Mouse (Mus musculus): ENCODE results near the gene Tcap. TPM values are rescaled to one million over a fixed set of nuclear protein-coding genes. Genes with fewer than 3 reads are reported as not detected.
A peak's percentile ranks its signal among the peaks of the same experiment; 100 is the strongest.

The Tcap gene
- polyA plus RNA-seq, 1 experiment from 2014 or later = 2.7 TPM

- Histone ChIP-seq H3K27ac (no peak overlapping the region), H3K4me1 (peaks cover 26% of the 10 kb centered on the region), H3K27me3 (replicated peaks) (peaks cover 85% of the 10 kb centered on the region), H3K36me3 (no peaks in the 10 kb centered on the region), H3K4me2 (replicated peaks) (peak overlapping the region; percentile 41), H3K9ac (no peak overlapping the region), H3K4me3 (no peak overlapping the region), H3K9me3 (no peaks in the 10 kb centered on the region)
- under 1% methylated on average over 14 of the region's 14 CpGs for WGBS
- no peak for ATAC-seq (ENCODE audit: low FRiP score, low read depth)
Observed at GRCm38 (mm10) chr11:98345253-98345652, 38.4 kb upstream of the Tcap start.

GRCm38 (mm10) chr11:98346168-98346567 is 37.4 kb upstream of the Tcap start:
- Histone ChIP-seq H3K4me3 (no peak overlapping the region), H3K4me2 (replicated peaks) (no peak overlapping the region), H3K36me3 (no peaks in the 10 kb centered on the region), H3K4me1 (peaks cover 25% of the 10 kb centered on the region), H3K27me3 (replicated peaks) (peaks cover 88% of the 10 kb centered on the region), H3K27ac (no peak overlapping the region), H3K9me3 (no peaks in the 10 kb centered on the region), H3K9ac (no peak overlapping the region)
- WGBS = 9% methylated on average over 9 of the region's 9 CpGs
- ATAC-seq (ENCODE audit: low FRiP score, low read depth) = no peak

DNA sequence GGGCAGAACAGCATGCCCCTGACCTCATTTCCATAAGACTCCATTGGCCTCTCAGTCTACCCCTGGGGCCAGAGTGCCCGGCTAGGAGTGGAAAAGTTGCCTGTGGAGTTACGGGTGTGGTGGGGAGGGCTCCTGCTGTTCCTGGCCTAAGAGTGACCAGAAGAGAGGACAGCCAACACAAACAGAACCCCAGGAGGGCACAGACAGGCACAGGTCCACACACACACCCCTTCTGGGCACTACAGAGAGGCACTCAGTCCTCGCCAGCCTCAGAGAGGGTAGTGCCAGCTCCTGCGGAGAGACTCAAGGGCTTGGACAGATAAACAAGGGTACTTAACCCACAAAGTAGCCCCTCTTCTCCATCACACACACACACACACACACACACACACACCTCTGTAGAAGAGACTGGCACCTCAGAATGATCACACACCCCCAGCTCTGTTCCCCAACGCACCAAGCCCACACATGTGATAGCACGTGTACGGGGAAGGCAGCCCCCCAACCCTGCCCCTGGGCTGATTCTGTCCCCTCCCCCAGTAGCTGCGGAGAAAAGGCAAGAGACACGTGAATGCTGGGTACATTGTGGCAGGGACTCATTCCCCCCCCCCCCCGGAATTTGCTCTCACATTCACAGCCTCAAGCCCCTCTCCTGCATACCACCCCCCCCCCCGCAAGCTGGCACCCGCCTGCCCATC is 36.1 kb upstream of the Tcap start:
- Histone ChIP-seq H3K9ac (no peak overlapping the region), H3K36me3 (no peaks in the 10 kb centered on the region), H3K9me3 (no peaks in the 10 kb centered on the region), H3K27me3 (replicated peaks) (peaks cover 88% of the 10 kb centered on the region), H3K27ac (no peak overlapping the region), H3K4me1 (peaks cover 17% of the 10 kb centered on the region), H3K4me3 (no peak overlapping the region), H3K4me2 (replicated peaks) (peak overlapping the region; percentile 89; the same call in 1 of the 2 replicates)
- WGBS = under 1% methylated on average over 12 of the region's 12 CpGs
- no peak for ATAC-seq (ENCODE audit: low FRiP score, low read depth)

GRCm38 (mm10) chr11:98348083-98348961 is 35.3 kb upstream of the Tcap start, which contains the start of gene Ppp1r1b:
Gene Ppp1r1b, plus strand, starts transcription at chr11:98348404.
- H3K27ac ChIP-seq = no peak within 1 kb of the TSS
- peak within 1 kb of the TSS; percentile 46 for H3K4me3 ChIP-seq
- H3K36me3 ChIP-seq = no peaks in the 10 kb centered on the region
- H3K9me3 ChIP-seq = no peaks in the 10 kb centered on the region
- H3K27me3 ChIP-seq (replicated peaks) = peaks cover 93% of the 10 kb centered on the region
- peaks cover 15% of the 10 kb centered on the region for H3K4me1 ChIP-seq
- under 1% methylated on average over 55 of the region's 55 CpGs for WGBS
- H3K9ac ChIP-seq = peak within 1 kb of the TSS; percentile 53
- peak; percentile 37; the same call in 1 of the 2 replicates for ATAC-seq (ENCODE audit: low FRiP score, low read depth)
- peak within 1 kb of the TSS; percentile 89 for H3K4me2 ChIP-seq (replicated peaks)

- Histone ChIP-seq H3K27ac (no peak overlapping the region), H3K9ac (no peak overlapping the region), H3K4me3 (peak overlapping the region; percentile 46; the same call in 1 of the 2 replicates), H3K9me3 (no peaks in the 10 kb centered on the region), H3K36me3 (no peaks in the 10 kb centered on the region), H3K4me2 (replicated peaks) (peak overlapping the region; percentile 89), H3K4me1 (peaks cover 15% of the 10 kb centered on the region), H3K27me3 (replicated peaks) (peaks cover 94% of the 10 kb centered on the region)
- ATAC-seq (ENCODE audit: low FRiP score, low read depth) = no peak
- WGBS = under 1% methylated on average over 9 of the region's 9 CpGs
Observed at GRCm38 (mm10) chr11:98349308-98349707, 34.3 kb upstream of the Tcap start.

- Histone ChIP-seq H3K9me3 (no peaks in the 10 kb centered on the region), H3K4me3 (no peak overlapping the region), H3K27me3 (replicated peaks) (peaks cover 74% of the 10 kb centered on the region), H3K4me2 (replicated peaks) (no peak overlapping the region), H3K4me1 (peaks cover 20% of the 10 kb centered on the region), H3K36me3 (no peaks in the 10 kb centered on the region), H3K27ac (no peak overlapping the region), H3K9ac (no peak overlapping the region)
- ATAC-seq (ENCODE audit: low FRiP score, low read depth) = no peak
- WGBS = 76% methylated on average over 18 of the region's 18 CpGs
Observed at GRCm38 (mm10) chr11:98352272-98352990, 31.2 kb upstream of the Tcap start.

DNA sequence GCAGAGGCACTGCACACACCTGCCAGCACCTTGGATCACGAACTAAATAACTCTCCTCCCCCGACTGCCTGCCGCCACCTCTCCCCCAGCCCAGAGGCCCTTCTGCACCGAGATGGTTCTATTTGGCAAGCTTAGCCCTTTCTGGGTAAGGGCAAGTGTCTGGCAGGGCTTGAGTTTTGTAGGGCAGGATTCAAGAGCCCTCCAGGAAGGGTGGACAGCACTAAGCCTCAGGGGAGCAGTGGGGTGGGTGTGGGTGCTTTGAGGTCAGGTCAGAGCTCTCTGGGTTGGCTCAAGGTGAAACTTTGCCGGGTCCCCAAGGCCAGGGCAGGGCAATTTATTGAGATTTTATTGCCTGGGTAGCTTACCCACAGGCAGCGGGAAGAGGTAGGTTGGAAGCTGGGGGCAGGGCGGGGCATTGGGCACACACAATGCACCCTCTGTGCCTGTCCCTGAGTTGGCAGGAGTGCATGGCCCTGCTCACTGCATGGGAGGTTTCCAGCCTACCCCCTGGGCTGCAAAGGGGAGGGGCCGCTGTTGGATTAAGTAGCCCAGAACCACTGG is 29.9 kb upstream of the Tcap start:
- Histone ChIP-seq H3K4me2 (replicated peaks) (no peak overlapping the region), H3K27ac (no peak overlapping the region), H3K4me3 (no peak overlapping the region), H3K27me3 (replicated peaks) (peaks cover 61% of the 10 kb centered on the region), H3K9me3 (no peaks in the 10 kb centered on the region), H3K4me1 (peaks cover 16% of the 10 kb centered on the region), H3K9ac (no peak overlapping the region), H3K36me3 (no peaks in the 10 kb centered on the region)
- ATAC-seq (ENCODE audit: low FRiP score, low read depth) = no peak
- 34% methylated on average over 8 of the region's 8 CpGs for WGBS

DNA sequence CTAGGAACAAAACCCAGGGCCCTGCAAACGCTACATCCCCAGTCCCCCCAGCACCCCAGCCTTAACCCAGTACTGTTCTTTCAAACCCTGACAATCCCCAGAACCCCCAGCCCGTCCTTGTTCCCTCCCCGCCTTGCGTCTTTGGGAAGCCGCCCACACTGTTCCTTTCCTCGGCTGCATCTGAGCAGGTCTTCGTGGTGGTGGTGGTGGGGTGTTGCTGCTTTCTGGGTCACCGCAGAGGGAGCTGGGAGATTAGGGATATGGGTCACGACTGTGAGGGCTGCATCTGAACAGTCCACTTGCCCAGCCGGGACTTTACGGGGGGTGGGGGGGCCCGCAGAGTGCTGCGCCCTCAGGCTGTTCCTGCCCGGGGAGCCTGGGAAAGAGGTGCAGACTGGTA is 29.2 kb upstream of the Tcap start:
- peaks cover 19% of the 10 kb centered on the region for H3K4me1 ChIP-seq
- no peak overlapping the region for H3K27ac ChIP-seq
- peaks cover 53% of the 10 kb centered on the region for H3K27me3 ChIP-seq (replicated peaks)
- H3K9me3 ChIP-seq = no peaks in the 10 kb centered on the region
- no peak overlapping the region for H3K4me3 ChIP-seq
- no peak overlapping the region for H3K4me2 ChIP-seq (replicated peaks)
- no peaks in the 10 kb centered on the region for H3K36me3 ChIP-seq
- WGBS = 68% methylated on average over 14 of the region's 14 CpGs
- 0 out of 2 replicates have a peak overlapping the region, but pooled peaks have one; percentile 1 for H3K9ac ChIP-seq
- ATAC-seq (ENCODE audit: low FRiP score, low read depth) = no peak

DNA sequence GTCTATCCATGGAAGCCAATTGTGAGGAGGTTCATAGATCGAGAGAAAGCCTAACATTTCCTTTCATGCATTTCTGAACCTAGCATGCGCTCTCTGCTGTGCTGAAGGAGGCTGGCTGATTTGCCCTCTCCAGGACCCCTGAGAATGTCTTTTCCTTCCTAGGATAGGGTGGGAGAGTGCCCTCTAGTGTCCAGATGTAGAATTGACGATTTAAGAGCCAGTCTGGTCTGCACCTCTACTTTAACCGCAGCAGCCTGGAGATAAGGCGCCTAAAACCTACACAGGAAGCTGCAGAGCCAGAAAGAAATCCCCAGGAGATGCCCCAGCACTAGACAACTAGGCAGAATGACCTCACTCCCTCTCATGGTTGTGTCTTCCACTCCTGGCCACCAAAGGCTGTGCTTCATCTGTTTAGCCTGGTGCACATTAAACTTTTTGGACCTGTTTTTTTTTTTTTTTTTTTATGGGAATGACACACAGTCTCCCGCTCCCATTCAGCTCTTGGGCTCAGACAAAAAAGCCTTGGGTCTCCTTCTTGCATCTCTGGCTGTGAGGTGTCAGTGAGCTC is 27.8 kb upstream of the Tcap start:
- ATAC-seq (ENCODE audit: low FRiP score, low read depth) = no peak
- H3K36me3 ChIP-seq = no peaks in the 10 kb centered on the region
- no peak overlapping the region for H3K4me3 ChIP-seq
- H3K9ac ChIP-seq = no peak overlapping the region
- peaks cover 40% of the 10 kb centered on the region for H3K27me3 ChIP-seq (replicated peaks)
- 7% methylated on average over 6 of the region's 6 CpGs for WGBS
- no peaks in the 10 kb centered on the region for H3K9me3 ChIP-seq
- peaks cover 31% of the 10 kb centered on the region for H3K4me1 ChIP-seq
- H3K27ac ChIP-seq = no peak overlapping the region
- no peak overlapping the region for H3K4me2 ChIP-seq (replicated peaks)

DNA sequence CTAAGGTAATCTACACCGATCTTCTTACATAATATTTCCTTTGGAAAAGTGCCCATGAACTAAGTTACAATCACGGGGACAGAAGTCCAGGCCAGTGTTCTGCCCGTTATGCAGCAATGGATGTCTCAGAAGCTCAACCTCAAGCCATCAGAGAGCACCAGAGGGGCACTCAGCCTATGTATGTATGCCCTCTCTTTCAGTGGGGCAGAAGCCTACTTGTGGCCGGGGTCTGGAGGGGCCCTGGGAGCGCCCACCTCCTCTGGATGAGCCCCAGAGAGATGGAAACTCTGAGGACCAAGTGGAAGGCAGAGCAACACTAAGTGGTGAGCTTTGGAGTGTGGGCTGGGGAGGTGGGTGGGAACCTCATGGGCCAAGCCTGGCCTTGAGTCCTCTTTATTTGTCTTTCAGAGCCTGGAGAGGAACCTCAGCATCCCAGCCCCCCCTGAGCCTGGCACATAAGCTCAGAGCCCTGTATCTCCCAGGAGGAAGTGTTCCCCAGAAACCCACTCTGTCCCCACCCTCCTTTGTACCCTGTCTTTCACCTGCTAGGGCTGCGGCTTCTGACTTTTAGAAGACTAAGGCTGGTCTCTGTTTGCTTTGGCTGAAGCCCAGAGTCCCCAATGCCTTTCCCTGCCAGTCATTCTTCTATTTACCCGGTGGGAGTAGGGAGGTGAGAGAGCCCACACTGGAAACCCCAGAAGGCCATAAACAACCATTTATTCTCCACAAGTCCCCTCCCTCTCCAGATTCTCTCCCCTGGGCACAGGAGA is 26.8 kb upstream of the Tcap start:
- 77% methylated on average over 7 of the region's 7 CpGs for WGBS
- no peak overlapping the region for H3K4me3 ChIP-seq
- H3K4me2 ChIP-seq (replicated peaks) = peak overlapping the region; percentile 86; the same call in 1 of the 2 replicates
- H3K4me1 ChIP-seq = peaks cover 41% of the 10 kb centered on the region
- ATAC-seq (ENCODE audit: low FRiP score, low read depth) = no peak
- no peaks in the 10 kb centered on the region for H3K9me3 ChIP-seq
- peak overlapping the region; percentile 38; the same call in 1 of the 2 replicates for H3K9ac ChIP-seq
- H3K36me3 ChIP-seq = no peaks in the 10 kb centered on the region
- no peak overlapping the region for H3K27ac ChIP-seq
- H3K27me3 ChIP-seq (replicated peaks) = peaks cover 30% of the 10 kb centered on the region
